Mouse (Mus musculus) stomach, embryonic 14.5 days (tissue): ENCODE results near the gene Slc30a1. TPM values are rescaled to one million over a fixed set of nuclear protein-coding genes. Genes with fewer than 3 reads are reported as not detected.

Source experiments
- ATAC-seq: fragments of 200-750 bp; cut with Nextera tagmentation; 2 replicates; pipeline ENCODE4 v1.8.0; 2017; ENCODE audit warnings: low read depth, moderate TSS enrichment; ENCODE audit not compliant: insufficient number of reproducible peaks, insufficient read depth, low FRiP score
- H3K27ac ChIP-seq: fragments of 300-500 bp; sonication (generic); 2 replicates; pipeline ENCODE4 v1.5.1; 2014; ENCODE audit warnings: mild to moderate bottlenecking, low read length, moderate library complexity, mixed read lengths
- H3K27me3 ChIP-seq: fragments of 300-500 bp; sonication (generic); 2 replicates; pipeline ENCODE4 v1.6.1; 2014; ENCODE audit warnings: low read length, control low read depth, mixed read lengths; ENCODE audit not compliant: control insufficient read depth, insufficient read depth
- H3K36me3 ChIP-seq: fragments of 300-500 bp; sonication (generic); 2 replicates; pipeline ENCODE4 v1.6.1; 2014; ENCODE audit warnings: mild to moderate bottlenecking, control low read depth, low read length, moderate library complexity, mixed read lengths; ENCODE audit not compliant: control insufficient read depth, insufficient read depth
- H3K4me1 ChIP-seq: fragments of 300-500 bp; sonication (generic); 2 replicates; pipeline ENCODE4 v1.6.1; 2014; ENCODE audit warnings: low read length, control low read depth, mixed read lengths; ENCODE audit not compliant: control insufficient read depth, insufficient read depth
- H3K4me2 ChIP-seq: fragments of 300-500 bp; sonication (generic); replicated peaks from 2 replicates; pipeline ENCODE4 v1.6.1; 2014; ENCODE audit warnings: low read depth, low read length, control low read depth
- H3K4me3 ChIP-seq: fragments of 300-500 bp; sonication (generic); 2 replicates; pipeline ENCODE4 v1.5.1; 2014; ENCODE audit warnings: low read depth, low read length, control low read depth
- H3K9ac ChIP-seq: fragments of 300-500 bp; sonication (generic); replicated peaks from 2 replicates; pipeline ENCODE4 v1.6.1; 2014; ENCODE audit warnings: low read depth, mild to moderate bottlenecking, control low read depth, low read length, moderate library complexity, mixed read lengths
- H3K9me3 ChIP-seq: fragments of 300-500 bp; sonication (generic); 2 replicates; pipeline ENCODE4 v1.6.1; 2016; ENCODE audit warnings: low read depth, low read length, control low read depth; ENCODE audit not compliant: control insufficient read depth
- WGBS: fragments of 180-500 bp; shearing (Covaris S2); extraction: QIAGEN DNeasy Blood & Tissue Kit; methylation state at CpG from one replicate; pipeline ENCODE4 v1.1.7; 2014; 5-methylcytosine and 5-hydroxymethylcytosine counted together
- polyA plus RNA-seq: library from polyadenylated mRNA; unstranded; fragments of >200 nt; fragmentation: Nextera tagmentation; extraction: Ambion mirVana; gene quantifications from 2 replicates; pipeline ENCODE4 v1.2.1, GENCODE M21; 2014

Slc30a1 gene
- polyA plus RNA-seq, 1 experiment from 2014 or later = 1.5 TPM

DNA sequence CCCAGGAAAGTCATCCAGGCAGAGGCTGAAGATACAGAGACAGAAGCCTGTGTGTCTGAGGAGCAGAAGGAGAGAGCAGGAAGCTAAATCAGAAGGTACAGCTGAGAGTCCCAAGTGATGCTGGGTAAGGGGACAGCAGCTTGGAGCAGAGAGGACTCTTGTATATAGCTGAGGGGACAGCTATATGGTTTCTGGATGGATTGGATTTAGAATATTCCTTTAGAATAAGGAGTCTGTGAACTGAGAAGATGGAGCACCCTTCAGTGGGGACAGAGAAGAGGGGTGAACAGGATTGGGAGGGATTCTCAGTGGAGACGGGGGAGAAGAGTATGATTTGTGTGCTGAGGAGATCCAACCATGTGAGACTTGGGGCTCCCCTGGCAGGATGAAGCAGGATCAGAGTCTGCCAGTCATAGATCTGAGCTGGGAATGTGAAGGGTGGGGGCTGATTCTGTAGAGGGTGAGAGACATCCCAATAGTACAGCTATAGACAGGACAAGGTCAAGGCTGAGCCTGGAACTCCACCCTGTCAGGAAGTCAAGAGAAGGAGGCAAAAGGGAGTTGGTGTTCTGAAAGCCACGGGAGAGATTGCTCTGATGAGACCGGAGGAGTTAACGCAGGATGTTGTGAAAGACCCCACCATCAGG, 26.5 kb downstream of the Slc30a1 start:
- 56% methylated on average over 4 of the region's 4 CpGs for WGBS
- ATAC-seq = peak; percentile 37; the same call in 1 of the 2 replicates

DNA sequence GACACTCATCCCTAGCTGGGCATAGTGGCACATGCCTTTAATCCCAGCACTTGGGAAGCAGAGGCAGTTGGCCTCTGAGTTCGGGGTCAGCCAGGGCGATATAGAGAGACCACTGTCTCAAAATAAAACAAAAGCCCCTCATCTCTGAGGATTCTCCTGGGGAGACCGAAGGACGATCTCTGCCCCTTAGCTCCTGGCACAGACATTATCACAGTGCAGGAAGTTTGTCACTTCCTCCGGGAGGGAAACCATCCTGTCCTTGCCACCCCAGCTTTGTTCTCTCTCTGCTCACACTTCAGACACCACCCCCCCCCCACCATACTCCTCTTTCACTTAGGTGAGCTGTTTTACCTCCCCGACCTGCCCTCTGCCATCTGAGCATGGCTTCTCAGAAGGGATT, 37.1 kb downstream of the Slc30a1 start:
- WGBS = 79% methylated on average over 6 of the region's 6 CpGs
- Histone ChIP-seq H3K27ac (no peak overlapping the region), H3K4me1 (0 out of 2 replicates have a peak, but pooled peaks cover 4% of the 10 kb centered on the region), H3K9me3 (no peaks in the 10 kb centered on the region), H3K4me3 (no peak overlapping the region), H3K27me3 (no peaks in the 10 kb centered on the region), H3K9ac (no peak overlapping the region), H3K36me3 (no peaks in the 10 kb centered on the region), H3K4me2 (no peak overlapping the region)
- ATAC-seq = no peak

More for the DNA sequence above, 26.5 kb downstream of the Slc30a1 start:
- H3K9me3 ChIP-seq = no peaks in the 10 kb centered on the region
- H3K9ac ChIP-seq = no peak overlapping the region
- H3K4me2 ChIP-seq = no peak overlapping the region
- H3K4me1 ChIP-seq = no peaks in the 10 kb centered on the region
- H3K36me3 ChIP-seq = no peaks in the 10 kb centered on the region
- H3K27ac ChIP-seq = no peak overlapping the region
- no peaks in the 10 kb centered on the region for H3K27me3 ChIP-seq
- no peak overlapping the region for H3K4me3 ChIP-seq

DNA sequence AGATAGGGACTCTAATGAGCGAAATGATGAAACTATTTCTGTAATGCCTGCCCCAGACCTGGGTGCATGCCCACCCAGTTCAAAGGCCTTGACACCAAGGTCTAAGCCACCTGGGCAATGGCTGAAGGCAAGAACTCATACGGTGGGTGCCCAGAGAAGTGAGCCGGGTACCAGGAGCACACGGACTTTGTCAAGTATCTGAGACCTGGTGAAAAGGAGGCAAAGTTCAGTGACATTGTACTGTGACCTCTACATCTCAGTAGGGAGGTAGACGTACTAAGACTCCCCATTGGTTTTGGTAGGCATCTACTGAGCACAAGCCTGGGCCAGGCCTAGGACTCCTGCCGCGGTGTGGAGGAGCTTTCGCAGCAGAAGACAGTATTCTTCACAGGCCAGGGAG, 38.8 kb downstream of the Slc30a1 start:
- Histone ChIP-seq H3K4me3 (no peak overlapping the region), H3K4me2 (no peak overlapping the region), H3K27me3 (no peaks in the 10 kb centered on the region), H3K4me1 (0 out of 2 replicates have a peak, but pooled peaks cover 4% of the 10 kb centered on the region), H3K9me3 (no peaks in the 10 kb centered on the region), H3K27ac (no peak overlapping the region), H3K9ac (no peak overlapping the region), H3K36me3 (no peaks in the 10 kb centered on the region)
- no peak for ATAC-seq
- WGBS = 98% methylated on average over 8 of the region's 8 CpGs

DNA sequence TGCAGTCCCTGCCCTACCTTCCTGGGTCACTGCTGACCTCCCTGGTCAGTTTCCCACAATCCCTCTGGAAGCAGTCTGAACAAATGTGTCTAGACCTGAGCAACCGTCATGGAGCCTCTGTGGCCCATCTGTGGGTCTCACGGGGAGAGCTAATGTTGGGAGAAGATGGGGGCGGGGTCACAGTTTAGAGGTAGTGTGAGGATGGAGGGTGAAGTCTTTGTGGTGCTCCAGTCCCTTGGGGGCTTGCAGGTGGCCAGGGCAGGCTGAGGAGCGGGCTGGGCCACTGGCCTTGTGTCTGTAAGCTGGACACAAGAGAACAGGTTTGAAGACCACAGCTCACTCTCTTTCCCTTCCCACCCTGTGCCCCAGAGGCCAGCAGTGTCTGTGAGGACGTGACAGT, 39.2 kb downstream of the Slc30a1 start:
- no peak overlapping the region for H3K4me3 ChIP-seq
- no peak overlapping the region for H3K27ac ChIP-seq
- 0 out of 2 replicates have a peak, but pooled peaks cover 4% of the 10 kb centered on the region for H3K4me1 ChIP-seq
- no peaks in the 10 kb centered on the region for H3K9me3 ChIP-seq
- 81% methylated on average over 5 of the region's 5 CpGs for WGBS
- no peaks in the 10 kb centered on the region for H3K36me3 ChIP-seq
- no peak for ATAC-seq
- no peaks in the 10 kb centered on the region for H3K27me3 ChIP-seq
- no peak overlapping the region for H3K9ac ChIP-seq
- H3K4me2 ChIP-seq = no peak overlapping the region

DNA sequence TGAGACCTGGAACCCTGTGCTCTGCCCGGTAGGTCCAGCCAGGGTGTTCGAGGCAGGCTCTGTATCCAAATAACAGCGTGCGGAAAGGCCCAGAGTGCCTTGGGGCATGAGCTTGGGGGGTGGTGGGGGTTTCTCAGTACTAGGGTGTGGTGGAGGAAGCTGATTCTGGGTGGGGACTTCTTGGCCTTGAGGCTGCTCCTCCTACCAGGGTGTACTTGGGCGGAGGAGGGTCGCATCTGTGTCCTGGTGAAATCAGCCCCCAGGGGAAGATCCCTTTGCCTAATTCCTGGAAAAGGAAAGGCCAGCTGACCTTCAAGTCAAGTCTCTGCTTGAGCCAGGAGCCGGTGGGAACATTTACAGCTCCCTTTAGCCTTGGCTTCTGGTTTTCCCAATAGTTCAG, 39.7 kb downstream of the Slc30a1 start:
- 0 out of 2 replicates have a peak, but pooled peaks cover 4% of the 10 kb centered on the region for H3K4me1 ChIP-seq
- H3K27me3 ChIP-seq = no peaks in the 10 kb centered on the region
- H3K27ac ChIP-seq = no peak overlapping the region
- no peak overlapping the region for H3K9ac ChIP-seq
- no peaks in the 10 kb centered on the region for H3K9me3 ChIP-seq
- no peak for ATAC-seq
- WGBS = 85% methylated on average over 7 of the region's 7 CpGs
- H3K4me3 ChIP-seq = no peak overlapping the region
- no peak overlapping the region for H3K4me2 ChIP-seq
- H3K36me3 ChIP-seq = no peaks in the 10 kb centered on the region

DNA sequence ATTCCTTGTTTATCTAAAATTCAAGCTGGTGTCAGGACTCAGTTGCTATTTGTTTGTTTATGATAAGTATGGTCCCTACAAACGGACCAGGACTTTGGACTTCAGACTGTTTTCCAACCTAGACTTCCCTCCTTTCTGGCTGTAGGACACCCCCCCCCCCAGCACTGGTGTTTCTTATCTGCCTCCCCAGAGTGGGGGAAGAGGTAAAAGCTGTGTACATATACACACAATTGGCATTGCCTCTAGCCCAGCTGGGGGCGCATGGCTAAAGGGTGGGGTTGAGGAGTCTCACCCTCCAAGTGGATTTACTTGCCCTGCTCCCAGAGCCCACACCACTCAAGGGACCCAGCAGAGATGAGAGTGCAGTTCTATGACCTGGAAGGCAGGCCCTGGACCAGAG, 40.3 kb downstream of the Slc30a1 start:
- Histone ChIP-seq H3K4me1 (0 out of 2 replicates have a peak, but pooled peaks cover 4% of the 10 kb centered on the region), H3K36me3 (no peaks in the 10 kb centered on the region), H3K4me2 (no peak overlapping the region), H3K9ac (no peak overlapping the region), H3K27me3 (no peaks in the 10 kb centered on the region), H3K27ac (no peak overlapping the region), H3K4me3 (no peak overlapping the region), H3K9me3 (no peaks in the 10 kb centered on the region)
- WGBS = 53% methylated on average over 2 of the region's 2 CpGs
- ATAC-seq = peak; percentile 62

DNA sequence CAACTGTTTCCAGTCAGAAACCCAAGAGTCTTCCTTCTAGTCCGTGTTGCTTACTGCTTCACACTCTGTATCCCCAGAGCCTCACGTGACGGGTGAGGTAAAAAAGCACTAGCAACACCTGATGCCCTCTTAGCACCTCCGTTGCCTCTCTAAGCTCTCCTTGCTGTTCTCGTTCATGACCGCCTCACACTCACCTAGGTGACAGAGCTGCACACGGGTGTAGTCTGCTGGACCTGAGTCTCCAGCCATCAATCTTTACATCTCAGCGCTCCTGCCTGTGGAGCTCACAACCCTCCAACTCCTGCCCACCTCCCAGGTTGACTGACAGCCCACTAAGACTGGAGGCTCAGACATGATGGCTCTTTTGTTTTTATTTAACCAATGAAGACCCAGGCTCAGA, 41.2 kb downstream of the Slc30a1 start:
- H3K4me1 ChIP-seq = 0 out of 2 replicates have a peak, but pooled peaks cover 4% of the 10 kb centered on the region
- H3K9ac ChIP-seq = no peak overlapping the region
- WGBS = 73% methylated on average over 8 of the region's 8 CpGs
- no peak for ATAC-seq
- H3K9me3 ChIP-seq = no peaks in the 10 kb centered on the region
- no peak overlapping the region for H3K27ac ChIP-seq
- no peak overlapping the region for H3K4me3 ChIP-seq
- H3K27me3 ChIP-seq = no peaks in the 10 kb centered on the region
- no peak overlapping the region for H3K4me2 ChIP-seq
- H3K36me3 ChIP-seq = no peaks in the 10 kb centered on the region

DNA sequence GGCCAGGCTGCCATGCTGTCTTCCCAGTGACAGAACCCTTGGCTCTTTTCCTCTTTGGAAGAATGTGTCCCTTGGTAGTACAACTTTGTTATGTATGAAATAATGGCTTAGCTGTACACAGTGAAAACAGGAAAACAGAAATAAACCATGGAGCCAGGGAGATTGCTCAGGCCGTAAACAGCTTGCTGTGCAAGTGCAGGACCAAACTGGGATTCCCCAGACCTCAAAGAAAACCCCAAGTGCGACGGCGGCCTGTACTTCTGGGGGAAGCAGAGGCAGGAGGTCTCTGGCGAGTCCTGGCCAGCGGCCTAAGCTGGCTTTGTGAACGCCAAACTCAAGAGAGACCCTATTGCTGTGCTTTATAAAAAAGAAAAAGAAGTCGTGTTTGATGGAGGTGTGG, 42.0 kb downstream of the Slc30a1 start:
- Histone ChIP-seq H3K4me1 (0 out of 2 replicates have a peak, but pooled peaks cover 4% of the 10 kb centered on the region), H3K4me3 (no peak overlapping the region), H3K9ac (no peak overlapping the region), H3K36me3 (no peaks in the 10 kb centered on the region), H3K27me3 (no peaks in the 10 kb centered on the region), H3K9me3 (no peaks in the 10 kb centered on the region), H3K27ac (no peak overlapping the region), H3K4me2 (no peak overlapping the region)
- no peak for ATAC-seq
- 83% methylated on average over 8 of the region's 8 CpGs for WGBS

DNA sequence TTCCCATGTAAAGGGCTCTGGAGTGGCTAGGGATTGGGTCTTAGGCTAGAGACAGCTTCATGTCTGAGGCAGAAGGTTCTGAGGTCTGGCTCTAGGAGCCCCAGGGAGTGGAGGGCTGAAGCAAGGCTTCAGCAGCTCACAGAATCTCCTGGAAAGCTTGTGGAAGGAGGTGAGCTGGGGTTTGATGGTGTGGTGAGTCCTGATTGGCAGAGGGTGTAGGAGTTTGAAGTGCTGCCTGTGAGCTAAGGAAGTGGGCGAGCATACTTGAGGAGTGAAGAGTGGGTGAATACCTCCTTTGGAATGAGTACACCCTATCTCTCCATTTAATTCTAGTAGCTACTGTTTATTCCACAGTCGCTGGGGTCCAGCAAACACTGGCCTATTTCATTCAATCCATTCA, 44.0 kb downstream of the Slc30a1 start:
- Histone ChIP-seq H3K9me3 (no peaks in the 10 kb centered on the region), H3K9ac (no peak overlapping the region), H3K36me3 (no peaks in the 10 kb centered on the region), H3K4me3 (no peak overlapping the region), H3K27ac (no peak overlapping the region), H3K4me1 (0 out of 2 replicates have a peak, but pooled peaks cover 4% of the 10 kb centered on the region), H3K4me2 (no peak overlapping the region), H3K27me3 (no peaks in the 10 kb centered on the region)
- WGBS = 61% methylated on average over 2 of the region's 2 CpGs
- no peak for ATAC-seq
